Mouse (Mus musculus) MEL (cell line): ENCODE results near the gene Celsr2. TPM values are rescaled to one million over a fixed set of nuclear protein-coding genes. Genes with fewer than 3 reads are reported as not detected.
A peak's percentile ranks its signal among the peaks of the same experiment; 100 is the strongest.

Source experiments
- DNase-seq: peaks from one replicate; pipeline ENCODE4 v3.0.0; 2011; ENCODE audit warnings: low read depth, low spot score
- H3K27ac ChIP-seq: 2 replicates; pipeline ENCODE4 v1.5.1; 2012; ENCODE audit warnings: low read depth, mild to moderate bottlenecking, control low read depth, low read length, moderate library complexity; ENCODE audit not compliant: control insufficient read depth
- H3K27me3 ChIP-seq, 2 experiments: fragments of 150-350 bp in 1 of 2; sonication (generic) in 1 of 2; 2 replicates each; pipeline ENCODE4 v1.6.1; 2012; ENCODE audit warnings: low read length in 2 of 2, mild to moderate bottlenecking in 2 of 2, improper control_type of control experiment in 1 of 2, moderate library complexity in 1 of 2; ENCODE audit not compliant: insufficient read depth in 2 of 2, control insufficient read depth in 1 of 2
- H3K36me3 ChIP-seq, 2 experiments: 2 replicates each; pipeline ENCODE4 v1.6.1; 2012 to 2014; ENCODE audit warnings: low read length in 2 of 2, improper control_type of control experiment in 1 of 2, inconsistent platforms in 1 of 2, mild to moderate bottlenecking in 1 of 2; ENCODE audit not compliant: insufficient read depth in 2 of 2, control insufficient read depth in 1 of 2
- H3K4me1 ChIP-seq, 2 experiments: fragments of 150-350 bp in 1 of 2; sonication (generic) in 1 of 2; 2 replicates each; pipeline ENCODE4 v1.6.1; 2012; ENCODE audit warnings: low read length in 2 of 2, improper control_type of control experiment in 1 of 2, mild to moderate bottlenecking in 1 of 2; ENCODE audit not compliant: insufficient read depth in 2 of 2, control insufficient read depth in 1 of 2
- H3K4me3 ChIP-seq, 2 experiments: fragments of 150-350 bp in 1 of 2; sonication (generic) in 1 of 2; 2 replicates each; pipeline ENCODE4 v1.5.1; 2012; ENCODE audit warnings: low read depth in 2 of 2, low read length in 2 of 2, mild to moderate bottlenecking in 2 of 2, moderate library complexity in 2 of 2, control low read depth in 1 of 2, improper control_type of control experiment in 1 of 2; ENCODE audit not compliant: control insufficient read depth in 1 of 2, insufficient read depth in 1 of 2
- H3K79me2 ChIP-seq: 2 replicates; pipeline ENCODE4 v1.6.1; 2012; ENCODE audit warnings: mild to moderate bottlenecking, low read length, moderate library complexity; ENCODE audit not compliant: control insufficient read depth, poor library complexity, insufficient read depth
- H3K9ac ChIP-seq: 2 replicates; pipeline ENCODE4 v1.6.1; 2012; ENCODE audit warnings: low read depth, mild to moderate bottlenecking, control low read depth, low read length, moderate library complexity; ENCODE audit not compliant: control insufficient read depth, poor library complexity, severe bottlenecking
- H3K9me3 ChIP-seq: fragments of 150-350 bp; sonication (generic); replicated peaks from 2 replicates; pipeline ENCODE4 v1.6.1; 2012; ENCODE audit warnings: mild to moderate bottlenecking, low read length, improper control_type of control experiment, moderate library complexity; ENCODE audit not compliant: insufficient read depth
- BHLHE40 ChIP-seq: IDR thresholded peaks from 2 replicates; pipeline ENCODE4 v1.6.1; 2012; ENCODE audit warnings: low read depth, mild to moderate bottlenecking, inconsistent platforms, low read length, improper control_type of control experiment, borderline replicate concordance
- CHD1 ChIP-seq: IDR thresholded peaks from 2 replicates; pipeline ENCODE4 v1.6.1; 2012; ENCODE audit warnings: low read depth, mild to moderate bottlenecking, inconsistent platforms, low read length, improper control_type of control experiment
- EP300 ChIP-seq, 2 experiments: IDR thresholded peaks; 2 replicates each; pipeline ENCODE4 v1.6.1; 2011; ENCODE audit warnings: improper control_type of control experiment in 2 of 2, low read length in 2 of 2, low read depth in 1 of 2, mild to moderate bottlenecking in 1 of 2
- ETS1 ChIP-seq: IDR thresholded peaks from 2 replicates; pipeline ENCODE4 v1.6.1; 2012; ENCODE audit warnings: low read depth, mild to moderate bottlenecking, inconsistent platforms, low read length, improper control_type of control experiment, moderate library complexity
- GABPA ChIP-seq: IDR thresholded peaks from 2 replicates; pipeline ENCODE4 v1.6.1; 2012; ENCODE audit warnings: low read depth, mild to moderate bottlenecking, inconsistent platforms, low read length, improper control_type of control experiment, moderate library complexity
- GATA1 ChIP-seq: IDR thresholded peaks from 2 replicates; pipeline ENCODE4 v1.6.1; 2011; ENCODE audit warnings: low read depth, low read length, improper control_type of control experiment
- JUND ChIP-seq: IDR thresholded peaks from 2 replicates; pipeline ENCODE4 v1.6.1; 2011; ENCODE audit warnings: low read depth, mild to moderate bottlenecking, improper control_type of control experiment, low read length
- MAFK ChIP-seq: IDR thresholded peaks from 2 replicates; pipeline ENCODE4 v1.6.1; 2011; ENCODE audit warnings: low read depth, mild to moderate bottlenecking, low read length, improper control_type of control experiment, borderline replicate concordance
- MAZ ChIP-seq: IDR thresholded peaks from 2 replicates; pipeline ENCODE4 v1.6.1; 2012; ENCODE audit warnings: low read depth, mild to moderate bottlenecking, inconsistent platforms, low read length, improper control_type of control experiment
- MEF2A ChIP-seq: IDR thresholded peaks from 2 replicates; pipeline ENCODE4 v1.6.1; 2014; ENCODE audit warnings: low read depth, mild to moderate bottlenecking, inconsistent platforms, low read length, improper control_type of control experiment; ENCODE audit not compliant: poor library complexity, insufficient replicate concordance, severe bottlenecking; ENCODE audit errors: extremely low read depth
- MYB ChIP-seq: IDR thresholded peaks from 2 replicates; pipeline ENCODE4 v1.6.1; 2011; ENCODE audit warnings: mild to moderate bottlenecking, low read depth, low read length, improper control_type of control experiment
- MYC ChIP-seq: IDR thresholded peaks from 2 replicates; pipeline ENCODE4 v1.6.1; 2011; ENCODE audit warnings: low read depth, mild to moderate bottlenecking, low read length, improper control_type of control experiment, moderate library complexity
- POLR2A ChIP-seq, 2 experiments: IDR thresholded peaks; 2 replicates each; pipeline ENCODE4 v1.6.1; 2011 to 2012; ENCODE audit warnings: low read length in 2 of 2, mild to moderate bottlenecking in 2 of 2, control low read depth in 1 of 2, improper control_type of control experiment in 1 of 2, low read depth in 1 of 2, moderate library complexity in 1 of 2; ENCODE audit not compliant: control insufficient read depth in 1 of 2, insufficient read depth in 1 of 2, poor library complexity in 1 of 2
- POLR2AphosphoS2 ChIP-seq: IDR thresholded peaks from 2 replicates; pipeline ENCODE4 v1.6.1; 2011; ENCODE audit warnings: low read length, improper control_type of control experiment
- POLR2AphosphoS5 ChIP-seq: IDR thresholded peaks from 2 replicates; pipeline ENCODE4 v1.6.1; 2012; ENCODE audit warnings: low read depth, borderline replicate concordance, mild to moderate bottlenecking, inconsistent platforms, low read length, moderate library complexity, mixed read lengths
- RCOR1 ChIP-seq: IDR thresholded peaks from 2 replicates; pipeline ENCODE4 v1.6.1; 2012; ENCODE audit warnings: low read depth, mild to moderate bottlenecking, inconsistent platforms, low read length, improper control_type of control experiment
- SIN3A ChIP-seq: IDR thresholded peaks from 2 replicates; pipeline ENCODE4 v1.6.1; 2012; ENCODE audit warnings: low read length, improper control_type of control experiment, inconsistent platforms
- TAL1 ChIP-seq: IDR thresholded peaks from 2 replicates; pipeline ENCODE4 v1.6.1; 2012; ENCODE audit warnings: mild to moderate bottlenecking, inconsistent platforms, low read length, moderate library complexity, mixed read lengths
- TBP ChIP-seq: IDR thresholded peaks from 2 replicates; pipeline ENCODE4 v1.8.0; 2011; ENCODE audit warnings: low read depth, low read length, improper control_type of control experiment
- TCF12 ChIP-seq: IDR thresholded peaks from 2 replicates; pipeline ENCODE4 v1.6.1; 2014; ENCODE audit warnings: low read depth, mild to moderate bottlenecking, inconsistent platforms, low read length, improper control_type of control experiment, moderate library complexity
- UBTF ChIP-seq: IDR thresholded peaks from 2 replicates; pipeline ENCODE4 v1.6.1; 2012; ENCODE audit warnings: low read depth, mild to moderate bottlenecking, inconsistent platforms, low read length, improper control_type of control experiment, moderate library complexity, borderline replicate concordance; ENCODE audit not compliant: insufficient read depth
- USF1 ChIP-seq: IDR thresholded peaks from 2 replicates; pipeline ENCODE4 v1.6.1; 2014; ENCODE audit warnings: low read depth, mild to moderate bottlenecking, inconsistent platforms, low read length, improper control_type of control experiment, moderate library complexity
- ZC3H11A ChIP-seq: IDR thresholded peaks from 2 replicates; pipeline ENCODE4 v1.6.1; 2012; ENCODE audit warnings: low read depth, mild to moderate bottlenecking, inconsistent platforms, low read length, improper control_type of control experiment
- ZKSCAN1 ChIP-seq: IDR thresholded peaks from 2 replicates; pipeline ENCODE4 v1.6.1; 2012; ENCODE audit warnings: low read depth, mild to moderate bottlenecking, inconsistent platforms, low read length, improper control_type of control experiment, moderate library complexity
- ZMIZ1 ChIP-seq: IDR thresholded peaks from 2 replicates; pipeline ENCODE4 v1.6.1; 2012; ENCODE audit warnings: low read depth, mild to moderate bottlenecking, inconsistent platforms, low read length, improper control_type of control experiment, moderate library complexity
- polyA plus RNA-seq, 2 experiments: library from polyadenylated mRNA; stranded (reverse) in 1 of 2; unstranded in 1 of 2; fragments of >175 nt in 1 of 2; fragments of >200 nt in 1 of 2; gene quantifications; 2 replicates each; pipeline versions ENCODE4 v1.2.1 to v1.2.4; 2012; ENCODE audit warnings: low replicate concordance in 2 of 2, low read depth in 1 of 2; ENCODE audit not compliant: insufficient read length in 2 of 2, insufficient read depth in 1 of 2, missing spikeins in 1 of 2
- total RNA-seq: library from RNA; depleted of rRNA; stranded (reverse); fragments of 300-350 nt; gene quantifications from 2 replicates; pipeline ENCODE4 v1.2.3, GENCODE M21; 2012

The Celsr2 gene
- total and polyA plus RNA-seq, 3 experiments, result 0.04 TPM; not detected in 2

- Histone ChIP-seq H3K79me2 (no peaks in the 10 kb centered on the region), H3K4me1 (peaks cover 10% of the 10 kb centered on the region in 2 experiments), H3K4me3 (no peak overlapping the region), H3K9ac (no peak overlapping the region), H3K36me3 (peaks cover 0 to 7% of the 10 kb centered on the region in 2 experiments; a peak in 2 of 4 replicates), H3K27ac (no peak overlapping the region), H3K9me3 (no peaks in the 10 kb centered on the region), H3K27me3 (no peaks in the 10 kb centered on the region)
- TF ChIP-seq JUND (no peak), MAFK (no peak), POLR2A (IDR thresholded peaks at IDR 0.05; ENCODE audit: control insufficient read depth in 1 of 2, insufficient read depth in 1 of 2, low read depth in 1 of 2, low read length in 2 of 2, poor library complexity in 1 of 2) (no peak), POLR2AphosphoS2 (no peak), USF1 (no peak), MYB (no peak), SIN3A (no peak), MEF2A (no peak), ZKSCAN1 (no peak), RCOR1 (no peak)
- DNase-seq, result no peak
Observed at GRCm38 (mm10) chr3:108372691-108373090, 42.7 kb downstream of the Celsr2 start.

- Histone ChIP-seq H3K9ac (no peak overlapping the region), H3K27me3 (no peaks in the 10 kb centered on the region), H3K79me2 (no peaks in the 10 kb centered on the region), H3K36me3 (peaks cover 0 to 7% of the 10 kb centered on the region in 2 experiments; a peak in 2 of 4 replicates), H3K4me1 (peaks cover 10% of the 10 kb centered on the region in 2 experiments), H3K4me3 (no peak overlapping the region), H3K9me3 (no peaks in the 10 kb centered on the region), H3K27ac (no peak overlapping the region)
- DNase-seq, result no peak
- TF ChIP-seq USF1 (no peak), POLR2AphosphoS5 (no peak), MAZ (no peak)
Observed at GRCm38 (mm10) chr3:108372274-108372673, 43.1 kb downstream of the Celsr2 start.

- H3K9ac ChIP-seq, result no peak overlapping the region
- peak overlapping the region in 1 of 2 experiments; percentile 3; a peak in 1 of 4 replicates for H3K4me3 ChIP-seq
- no peaks in the 10 kb centered on the region for H3K79me2 ChIP-seq
- peaks cover 0 to 10% of the 10 kb centered on the region in 2 experiments; a peak in 2 of 4 replicates for H3K36me3 ChIP-seq
- H3K9me3 ChIP-seq, result no peaks in the 10 kb centered on the region
- no peaks in the 10 kb centered on the region for H3K27me3 ChIP-seq
- peak; percentile 50 for DNase-seq
- no peak overlapping the region for H3K27ac ChIP-seq
- H3K4me1 ChIP-seq, result peaks cover 10 to 21% of the 10 kb centered on the region in 2 experiments
- TF ChIP-seq BHLHE40, result peak; percentile 41; the same call in 1 of the 2 replicates
- TF ChIP-seq TAL1, result peak; percentile 26; the same call in 1 of the 2 replicates
- TF ChIP-seq UBTF, result no peak
- TF ChIP-seq ZKSCAN1, result no peak
- 0 out of 4 replicates have a peak, but pooled peaks of 1 of the 2 experiments have one; percentile 15 for TF ChIP-seq EP300 (IDR thresholded peaks at IDR 0.05; ENCODE audit: low read depth in 1 of 2, low read length in 2 of 2)
- TF ChIP-seq GATA1, result peak; percentile 46; the same call in 1 of the 2 replicates
- no peak for TF ChIP-seq MEF2A
- no peak for TF ChIP-seq MAFK
- no peak for TF ChIP-seq MYC
- TF ChIP-seq RCOR1, result no peak
- no peak for TF ChIP-seq CHD1
- TF ChIP-seq TBP, result no peak
- TF ChIP-seq ZMIZ1, result no peak
- TF ChIP-seq TCF12, result peak; percentile 30; the same call in 1 of the 2 replicates
- TF ChIP-seq SIN3A, result no peak
- no peak for TF ChIP-seq GABPA
- peak; percentile 86 for TF ChIP-seq ETS1
- TF ChIP-seq ZC3H11A, result no peak
Observed at GRCm38 (mm10) chr3:108368721-108369120, 46.6 kb downstream of the Celsr2 start.
